Mouse (Mus musculus) heart, embryonic 14.5 days (tissue): Measurements from ENCODE around the gene H2-Ob. TPM values are rescaled to one million over a fixed set of nuclear protein-coding genes. Genes with fewer than 3 reads are reported as not detected.

Experiments used
- ATAC-seq: fragments of 200-750 bp; cut with Nextera tagmentation; 2 replicates; pipeline ENCODE4 v1.8.0; 2017; ENCODE audit warnings: low read depth, moderate TSS enrichment; ENCODE audit not compliant: insufficient number of reproducible peaks, insufficient read depth, low FRiP score
- H3K27ac ChIP-seq, 2 experiments: fragments of 200-500 bp in 1 of 2; fragments of 300-500 bp in 1 of 2; sonication (generic) in 1 of 2; replicated peaks in 1 of 2; 2 replicates each; pipeline ENCODE4 v1.5.1; 2012 to 2014; ENCODE audit warnings: low read depth in 2 of 2, low read length in 2 of 2, control low read depth in 1 of 2, mild to moderate bottlenecking in 1 of 2, mixed read lengths in 1 of 2; ENCODE audit not compliant: control insufficient read depth in 1 of 2, insufficient read depth in 1 of 2
- H3K27me3 ChIP-seq: fragments of 300-500 bp; sonication (generic); 2 replicates; pipeline ENCODE4 v1.6.1; 2014; ENCODE audit warnings: mild to moderate bottlenecking, low read length, control low read depth; ENCODE audit not compliant: control insufficient read depth, insufficient read depth
- H3K36me3 ChIP-seq: fragments of 300-500 bp; sonication (generic); 2 replicates; pipeline ENCODE4 v1.6.1; 2014; ENCODE audit warnings: mild to moderate bottlenecking, control low read depth, low read length, mixed read lengths; ENCODE audit not compliant: control insufficient read depth, insufficient read depth
- H3K4me1 ChIP-seq, 2 experiments: fragments of 200-500 bp in 1 of 2; fragments of 300-500 bp in 1 of 2; sonication (generic) in 1 of 2; 2 replicates each; pipeline ENCODE4 v1.6.1; 2012 to 2014; ENCODE audit warnings: low read length in 2 of 2, control low read depth in 1 of 2, mixed read lengths in 1 of 2; ENCODE audit not compliant: control insufficient read depth in 2 of 2, insufficient read depth in 2 of 2
- H3K4me2 ChIP-seq: fragments of 300-500 bp; sonication (generic); 2 replicates; pipeline ENCODE4 v1.6.1; 2014; ENCODE audit warnings: mild to moderate bottlenecking, low read length
- H3K4me3 ChIP-seq, 2 experiments: fragments of 200-500 bp in 1 of 2; fragments of 300-500 bp in 1 of 2; sonication (generic) in 1 of 2; 2 replicates each; pipeline ENCODE4 v1.5.1; 2012 to 2014; ENCODE audit warnings: low read length in 2 of 2, mild to moderate bottlenecking in 2 of 2, control low read depth in 1 of 2, low read depth in 1 of 2, moderate library complexity in 1 of 2; ENCODE audit not compliant: control insufficient read depth in 1 of 2, insufficient read depth in 1 of 2
- H3K9ac ChIP-seq: fragments of 300-500 bp; sonication (generic); 2 replicates; pipeline ENCODE4 v1.6.1; 2014; ENCODE audit warnings: mild to moderate bottlenecking, low read length
- H3K9me3 ChIP-seq: fragments of 300-500 bp; sonication (generic); 2 replicates; pipeline ENCODE4 v1.6.1; 2016; ENCODE audit warnings: low read length, control low read depth; ENCODE audit not compliant: control insufficient read depth
- WGBS: fragments of 180-500 bp; shearing (Covaris S2); extraction: QIAGEN DNeasy Blood & Tissue Kit; methylation state at CpG from one replicate; pipeline ENCODE4 v1.1.7; 2014; 5-methylcytosine and 5-hydroxymethylcytosine counted together
- polyA plus RNA-seq: library from polyadenylated mRNA; unstranded; fragments of >200 nt; fragmentation: Nextera tagmentation; extraction: Ambion mirVana; gene quantifications from 2 replicates; pipeline ENCODE4 v1.2.1, GENCODE M21; 2014

The H2-Ob gene
- polyA plus RNA-seq, 1 experiment from 2014 or later, result not detected

DNA sequence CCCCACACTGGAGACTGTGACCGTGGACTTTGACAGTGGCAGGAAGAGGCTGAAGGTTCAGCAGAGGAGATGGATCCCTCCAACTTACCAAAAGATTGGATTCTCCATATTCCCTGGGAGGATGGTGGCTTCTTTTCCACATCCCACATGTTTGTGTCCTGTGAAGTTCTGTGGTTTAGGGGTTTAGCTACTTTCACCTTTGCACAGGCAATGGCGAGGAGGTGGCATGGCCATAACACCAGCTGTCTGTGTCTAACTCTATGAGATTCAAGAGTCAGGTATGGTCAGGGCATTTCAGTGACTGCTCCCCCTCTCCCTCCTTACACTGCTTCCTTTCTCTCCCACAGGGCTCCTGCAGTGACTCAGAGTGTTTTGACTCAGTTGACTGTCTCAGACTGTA, 30.0 kb downstream of the H2-Ob start:
- Histone ChIP-seq H3K9me3 (no peaks in the 10 kb centered on the region), H3K4me2 (no peak overlapping the region), H3K4me3 (no peak overlapping the region), H3K27ac (no peak overlapping the region), H3K9ac (no peak overlapping the region), H3K4me1 (peaks cover 5 to 8% of the 10 kb centered on the region in 2 experiments; a peak in 3 of 4 replicates), H3K27me3 (peaks cover 11% of the 10 kb centered on the region; the same call in 1 of the 2 replicates), H3K36me3 (no peaks in the 10 kb centered on the region)
- WGBS, result 80% methylated on average over 2 of the region's 2 CpGs
- no peak for ATAC-seq

DNA sequence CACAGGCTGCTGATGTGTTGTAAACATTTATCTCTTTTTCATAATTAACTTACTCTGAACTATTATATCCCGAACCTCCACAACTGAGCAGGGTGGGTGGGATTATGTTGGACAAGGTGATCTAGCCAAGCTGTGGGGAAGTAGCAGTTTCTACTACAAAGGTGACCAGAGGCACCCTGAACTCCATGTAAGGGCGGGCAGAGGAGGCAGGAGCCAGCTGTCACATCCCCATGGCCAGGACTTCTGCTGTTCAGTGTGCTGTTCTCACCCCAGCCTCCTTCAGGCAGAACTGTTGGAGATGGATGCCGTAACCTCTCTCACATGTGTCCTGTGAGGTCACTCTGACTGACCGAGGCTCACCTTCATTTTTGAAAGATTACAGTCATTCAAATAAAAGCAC, 31.1 kb downstream of the H2-Ob start:
- Histone ChIP-seq H3K4me1 (peaks cover 0 to 2% of the 10 kb centered on the region in 2 experiments; a peak in 1 of 4 replicates), H3K27ac (no peak overlapping the region), H3K9me3 (no peaks in the 10 kb centered on the region), H3K36me3 (no peaks in the 10 kb centered on the region), H3K4me3 (no peak overlapping the region), H3K27me3 (peaks cover 7% of the 10 kb centered on the region; the same call in 1 of the 2 replicates), H3K4me2 (no peak overlapping the region), H3K9ac (no peak overlapping the region)
- WGBS, result 68% methylated on average over 4 of the region's 4 CpGs
- ATAC-seq, result no peak

DNA sequence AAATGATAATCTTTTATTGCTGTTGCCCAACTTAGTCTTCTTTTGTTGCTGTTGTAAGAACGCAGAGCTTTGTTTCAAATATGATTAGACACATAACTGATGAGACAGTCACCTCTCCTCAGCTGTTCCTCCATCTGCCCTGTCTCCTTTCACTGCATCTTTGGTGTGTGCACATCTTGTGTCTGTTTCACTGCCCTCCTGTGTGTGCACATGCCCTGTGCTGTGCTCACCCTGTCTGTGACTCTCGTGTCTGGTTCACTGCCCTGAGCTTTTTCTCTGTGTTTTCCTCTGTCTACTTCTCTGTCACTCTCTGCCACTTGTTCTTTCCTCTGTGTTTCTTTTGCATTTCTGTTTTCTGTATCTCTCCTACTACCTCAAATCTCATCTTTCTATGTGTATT, 31.5 kb downstream of the H2-Ob start:
- no peak for ATAC-seq
- H3K9me3 ChIP-seq, result no peaks in the 10 kb centered on the region
- H3K4me2 ChIP-seq, result no peak overlapping the region
- H3K27ac ChIP-seq, result no peak overlapping the region
- WGBS, result 79% methylated on average over 2 of the region's 2 CpGs
- H3K9ac ChIP-seq, result no peak overlapping the region
- H3K4me1 ChIP-seq, result no peaks in the 10 kb centered on the region; a peak in 1 of 4 replicates
- peaks cover 3% of the 10 kb centered on the region; the same call in 1 of the 2 replicates for H3K27me3 ChIP-seq
- no peaks in the 10 kb centered on the region for H3K36me3 ChIP-seq
- no peak overlapping the region for H3K4me3 ChIP-seq

GRCm38 (mm10) chr17:34270940-34271339, 32.2 kb downstream of the H2-Ob start:
- WGBS, result 76% methylated on average over 2 of the region's 2 CpGs
- no peak overlapping the region for H3K9ac ChIP-seq
- ATAC-seq, result no peak
- H3K4me3 ChIP-seq, result no peak overlapping the region
- no peaks in the 10 kb centered on the region for H3K9me3 ChIP-seq
- H3K36me3 ChIP-seq, result no peaks in the 10 kb centered on the region
- no peak overlapping the region for H3K27ac ChIP-seq
- no peaks in the 10 kb centered on the region for H3K27me3 ChIP-seq
- no peak overlapping the region for H3K4me2 ChIP-seq
- H3K4me1 ChIP-seq, result no peaks in the 10 kb centered on the region

DNA sequence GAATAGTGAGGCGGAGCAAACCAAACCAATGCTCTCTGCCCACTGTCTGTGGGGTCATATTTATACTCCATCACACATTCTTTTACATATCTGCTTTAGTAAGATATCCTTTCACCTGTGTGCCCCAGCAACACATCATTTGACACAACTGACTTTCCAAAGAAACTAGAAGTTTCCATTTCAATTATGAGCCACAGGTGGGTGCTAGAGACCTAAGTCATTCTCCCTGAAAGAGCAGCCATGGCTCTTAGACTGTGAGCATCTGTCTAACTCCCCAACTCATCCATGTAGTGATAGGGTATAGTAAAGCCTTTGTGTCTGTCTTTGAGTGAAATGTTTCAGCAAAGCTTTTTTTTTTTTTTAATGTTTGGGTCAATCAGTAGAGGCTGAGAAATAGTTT, 33.4 kb downstream of the H2-Ob start:
- no peak for ATAC-seq
- H3K4me2 ChIP-seq, result no peak overlapping the region
- no peak overlapping the region for H3K9ac ChIP-seq
- no peaks in the 10 kb centered on the region for H3K36me3 ChIP-seq
- H3K4me3 ChIP-seq, result no peak overlapping the region
- peaks cover 2% of the 10 kb centered on the region; the same call in 1 of the 2 replicates for H3K9me3 ChIP-seq
- no peak overlapping the region for H3K27ac ChIP-seq
- WGBS, result 96% methylated on average over 1 of the region's 1 CpGs
- H3K27me3 ChIP-seq, result no peaks in the 10 kb centered on the region
- no peaks in the 10 kb centered on the region for H3K4me1 ChIP-seq

DNA sequence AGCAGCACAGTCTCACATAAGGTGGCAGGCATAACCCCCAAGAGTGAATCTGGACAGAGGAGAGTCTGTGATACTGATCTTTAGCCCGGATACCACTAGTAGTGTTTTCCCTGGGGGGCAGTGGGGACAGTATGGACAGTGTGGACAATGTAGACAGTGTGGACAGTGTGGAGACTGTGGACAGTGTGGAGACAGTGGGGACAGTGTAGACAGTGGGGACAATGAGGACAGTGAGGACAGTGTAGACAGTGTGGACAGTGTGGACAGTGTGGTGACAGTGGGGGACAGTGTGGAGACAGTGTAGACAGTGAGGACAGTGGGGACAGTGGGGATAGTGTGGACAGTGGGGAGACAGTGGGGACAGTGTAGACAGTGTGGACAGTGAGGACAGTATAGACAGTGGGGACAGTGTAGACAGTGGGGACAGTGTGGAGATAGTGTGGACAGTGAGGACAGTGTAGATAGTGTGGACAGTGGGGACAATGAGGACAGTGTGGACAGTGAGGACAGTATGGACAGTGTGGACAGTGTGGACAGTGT, 41.9 kb downstream of the H2-Ob start:
- Histone ChIP-seq H3K4me1 (no peaks in the 10 kb centered on the region), H3K9ac (no peak overlapping the region), H3K4me2 (no peak overlapping the region), H3K27ac (no peak overlapping the region), H3K9me3 (peaks cover 5% of the 10 kb centered on the region; the same call in 1 of the 2 replicates), H3K36me3 (no peaks in the 10 kb centered on the region), H3K27me3 (no peaks in the 10 kb centered on the region), H3K4me3 (no peak overlapping the region)
- ATAC-seq, result peak; percentile 17; the same call in 1 of the 2 replicates
- WGBS, result 61% methylated on average over 1 of the region's 1 CpGs

DNA sequence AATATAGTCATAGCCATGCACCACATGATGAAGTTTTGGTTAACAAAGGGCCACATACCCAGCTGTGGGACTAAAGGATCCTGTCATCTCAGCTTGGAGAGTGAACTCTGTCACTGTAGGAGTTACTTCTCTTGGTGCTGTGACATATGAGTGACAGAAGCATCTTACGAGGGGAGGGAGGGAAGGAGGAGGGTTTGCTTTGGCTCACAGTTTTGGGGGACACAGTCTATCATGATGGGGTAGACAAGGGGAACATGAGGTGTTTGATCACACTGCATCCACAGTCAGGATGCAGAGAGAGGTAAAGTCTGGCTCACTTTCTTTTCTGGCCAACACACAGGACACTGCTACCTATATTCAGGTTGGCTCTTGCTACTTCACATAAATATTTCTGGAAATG, 43.1 kb downstream of the H2-Ob start:
- 0 out of 2 replicates have a peak, but pooled peaks cover 5% of the 10 kb centered on the region for H3K9me3 ChIP-seq
- no peaks in the 10 kb centered on the region for H3K27me3 ChIP-seq
- no peak overlapping the region for H3K27ac ChIP-seq
- no peaks in the 10 kb centered on the region for H3K4me1 ChIP-seq
- ATAC-seq, result no peak
- no peak overlapping the region for H3K9ac ChIP-seq
- 35% methylated on average over 1 of the region's 1 CpGs for WGBS
- H3K36me3 ChIP-seq, result no peaks in the 10 kb centered on the region
- H3K4me3 ChIP-seq, result no peak overlapping the region
- H3K4me2 ChIP-seq, result no peak overlapping the region

- Histone ChIP-seq H3K27ac (no peak overlapping the region), H3K4me1 (no peaks in the 10 kb centered on the region), H3K9me3 (no peaks in the 10 kb centered on the region), H3K9ac (no peak overlapping the region), H3K27me3 (no peaks in the 10 kb centered on the region), H3K36me3 (no peaks in the 10 kb centered on the region), H3K4me3 (no peak overlapping the region), H3K4me2 (no peak overlapping the region)
- no peak for ATAC-seq
- 67% methylated on average over 4 of the region's 4 CpGs for WGBS
Observed at GRCm38 (mm10) chr17:34285371-34285770, 46.7 kb downstream of the H2-Ob start.
